Mouse (Mus musculus) layer of hippocampus, adult 9-10 months (tissue): Measurements from ENCODE around the gene Tub.
A peak's percentile ranks its signal among the peaks of the same experiment; 100 is the strongest.

ENCODE experiments used
- DNase-seq: peaks from one replicate; pipeline ENCODE4 v3.0.0; 2022; ENCODE audit warnings: low spot score

The Tub gene

DNA sequence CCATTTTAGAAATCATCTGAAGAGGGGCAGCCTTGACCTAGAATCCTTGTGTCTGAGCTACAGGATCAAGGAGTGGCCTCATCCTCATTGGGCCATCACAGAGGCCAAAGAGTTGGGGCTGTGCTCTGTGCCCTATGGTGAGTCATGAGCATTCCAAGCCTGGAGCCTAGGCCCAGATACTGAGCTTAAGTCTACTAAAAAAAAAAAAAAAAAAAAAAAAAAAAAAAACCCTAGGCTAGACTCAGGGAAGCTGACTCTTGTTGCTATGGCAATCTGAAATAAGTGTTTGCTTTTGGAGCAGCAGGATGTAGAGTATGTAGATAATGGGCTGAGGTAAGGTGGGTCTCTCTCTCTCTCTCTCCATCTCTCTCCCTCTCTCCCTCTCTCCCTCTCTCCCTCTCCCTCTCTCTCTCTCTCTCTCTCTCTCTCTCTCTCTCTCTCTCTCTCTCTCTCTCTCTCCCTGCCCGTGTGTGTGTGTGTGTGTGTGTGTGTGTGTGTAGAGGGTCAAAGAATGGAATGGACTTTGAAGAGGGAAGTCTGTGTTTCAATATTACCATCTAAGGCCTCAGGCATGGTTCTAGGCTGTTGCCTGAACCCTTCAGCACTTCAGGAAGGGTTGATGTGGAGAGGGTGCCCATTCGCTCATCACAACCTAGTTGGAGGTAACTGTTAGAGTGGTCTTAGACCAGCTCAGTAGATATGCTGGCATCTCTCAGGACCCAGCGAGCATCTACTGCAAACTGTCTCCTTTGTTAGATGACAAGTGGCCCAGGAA lies 36.0 kb downstream of the Tub start:
- no peak for DNase-seq

- DNase-seq = no peak
These were observed 41.1 kb downstream of the Tub start for GRCm38 (mm10) chr7:108991207-108991606.

DNA sequence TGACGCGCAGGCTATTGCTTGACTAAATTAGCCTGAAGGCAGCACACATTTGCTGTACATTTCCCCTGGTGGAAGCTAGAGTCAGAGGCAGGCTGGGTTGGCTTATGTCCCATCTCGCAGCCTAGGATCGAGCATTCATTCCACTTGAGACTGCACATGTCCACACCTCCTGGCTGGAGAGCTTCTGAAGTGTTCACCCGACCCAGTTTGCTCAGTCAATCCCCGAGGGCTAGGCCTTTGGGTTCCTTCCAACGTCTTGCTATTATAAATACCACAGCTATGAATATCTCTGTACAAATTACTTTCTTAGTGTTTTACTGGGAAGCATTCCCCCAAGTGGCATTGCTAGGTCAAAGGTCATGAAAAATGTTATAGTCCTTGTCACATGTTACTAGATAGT lies 43.1 kb downstream of the Tub start:
- DNase-seq = no peak

DNA sequence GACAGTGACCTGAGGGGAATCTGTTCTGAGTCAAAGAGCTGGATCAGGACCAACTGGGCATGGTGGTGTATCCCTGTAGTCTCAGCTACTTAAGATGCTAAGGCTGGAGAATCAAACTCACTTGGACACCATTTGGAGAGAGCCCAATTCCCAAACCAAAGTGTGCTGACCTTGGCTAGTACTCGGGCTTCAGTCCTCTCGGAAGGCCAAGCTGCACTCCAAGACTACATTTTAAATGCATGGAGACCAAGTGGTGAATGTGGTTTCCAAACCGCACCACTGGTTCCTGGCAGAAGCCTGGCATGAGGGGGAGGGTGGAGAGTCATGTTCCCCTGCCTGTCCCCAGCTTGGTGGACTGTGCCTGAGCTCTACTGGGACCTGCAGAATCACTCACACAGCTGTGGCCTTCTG lies 43.7 kb downstream of the Tub start:
- DNase-seq = no peak

DNA sequence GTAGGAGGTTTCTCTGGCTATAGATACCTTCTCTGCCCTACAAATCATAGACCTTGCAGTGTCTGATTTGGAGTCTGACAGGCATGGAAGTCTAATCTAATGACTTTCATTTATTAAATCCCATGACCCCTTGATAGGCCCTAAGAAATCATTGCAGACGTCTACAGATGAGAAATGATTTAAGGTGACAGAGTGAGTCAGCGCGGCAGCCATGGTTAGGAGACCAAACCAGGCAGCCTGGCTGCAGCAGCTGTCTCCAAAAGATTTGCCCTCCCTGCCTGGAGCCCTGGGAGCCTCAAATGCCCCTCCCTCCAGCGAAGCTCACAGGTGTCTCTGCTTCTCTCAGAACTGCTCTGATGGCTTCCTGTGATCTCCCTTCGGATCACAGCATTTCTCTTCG lies 46.0 kb downstream of the Tub start:
- no peak for DNase-seq

- DNase-seq = no peak
These were observed 50.3 kb downstream of the Tub start for GRCm38 (mm10) chr7:109000315-109000954.

DNA sequence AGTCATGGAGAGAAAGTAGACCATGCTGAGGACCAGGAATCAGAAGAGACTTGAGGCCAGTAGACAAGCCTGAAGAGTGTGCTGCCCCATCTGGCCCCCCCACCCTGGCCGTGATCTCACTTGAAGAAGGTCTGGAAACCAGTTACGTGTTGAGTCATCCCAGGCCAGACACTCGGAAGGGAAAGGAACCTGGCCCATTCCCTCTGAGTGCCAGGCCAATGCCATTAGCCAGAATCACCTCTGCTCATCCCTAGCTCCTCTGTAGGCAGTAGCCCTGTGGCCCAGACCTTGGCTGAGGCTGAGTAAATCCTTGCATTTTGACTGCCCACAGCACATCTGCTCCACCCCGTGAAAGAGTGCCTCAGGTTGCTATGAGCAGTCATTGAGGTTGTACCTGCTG lies 51.8 kb downstream of the Tub start:
- DNase-seq = no peak

GRCm38 (mm10) chr7:109003653-109004052 lies 53.5 kb downstream of the Tub start:
- DNase-seq = no peak

DNA sequence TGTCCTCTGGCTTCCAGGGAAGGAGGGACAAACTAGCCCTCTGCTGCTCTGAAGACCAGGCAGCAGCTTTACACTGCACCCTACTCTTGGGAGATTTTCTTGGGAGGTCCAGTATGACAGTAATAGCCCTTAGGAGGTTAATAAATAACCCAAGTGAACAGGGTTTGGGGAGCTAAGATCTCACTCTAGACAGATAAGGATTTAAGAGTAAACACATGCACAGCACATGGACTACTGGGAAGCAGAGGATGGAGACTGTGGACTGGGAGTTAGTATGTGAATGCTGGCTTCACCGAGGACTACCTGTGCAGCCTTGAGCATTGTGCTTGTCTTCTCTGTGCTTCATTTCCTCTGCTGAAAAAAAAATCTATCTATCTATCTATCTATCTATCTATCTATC lies 59.1 kb downstream of the Tub start:
- DNase-seq = no peak

GRCm38 (mm10) chr7:109010720-109011595 lies 60.8 kb downstream of the Tub start:
- no peak for DNase-seq

DNA sequence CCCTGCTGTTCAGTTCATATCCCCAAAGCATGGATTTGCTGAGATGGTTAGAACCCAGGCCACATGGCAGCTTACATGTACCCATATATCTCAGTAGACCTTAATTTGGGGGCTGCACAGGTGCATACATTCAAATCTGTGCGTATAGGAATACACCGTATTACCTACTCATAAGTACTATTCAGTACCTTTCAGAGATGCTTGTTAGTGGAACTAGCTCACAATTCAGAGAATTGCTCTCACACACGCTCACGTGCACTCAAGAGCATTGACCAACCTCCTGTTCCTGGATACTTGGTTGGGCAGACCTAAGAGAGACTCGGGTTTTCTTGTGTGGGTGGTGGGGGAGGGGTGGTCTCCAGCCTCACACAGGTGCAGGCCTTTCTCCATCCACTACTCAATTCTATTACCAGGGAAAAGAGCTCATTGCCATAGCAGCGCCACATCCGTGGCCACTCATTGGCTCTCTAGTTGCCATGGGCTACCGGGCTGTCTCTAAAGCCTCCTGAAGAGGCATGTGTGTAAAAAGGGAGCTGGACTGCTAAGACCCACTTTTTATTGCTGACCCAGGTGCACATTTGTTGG lies 61.5 kb downstream of the Tub start:
- no peak for DNase-seq

- DNase-seq = no peak
These were observed 62.4 kb downstream of the Tub start for GRCm38 (mm10) chr7:109012575-109012974.

GRCm38 (mm10) chr7:109012998-109013625 lies 63.0 kb downstream of the Tub start:
- no peak for DNase-seq

- DNase-seq = no peak
These were observed 64.7 kb downstream of the Tub start for GRCm38 (mm10) chr7:109014851-109015250.

GRCm38 (mm10) chr7:109016378-109016923 lies 66.3 kb downstream of the Tub start:
- DNase-seq = no peak

DNA sequence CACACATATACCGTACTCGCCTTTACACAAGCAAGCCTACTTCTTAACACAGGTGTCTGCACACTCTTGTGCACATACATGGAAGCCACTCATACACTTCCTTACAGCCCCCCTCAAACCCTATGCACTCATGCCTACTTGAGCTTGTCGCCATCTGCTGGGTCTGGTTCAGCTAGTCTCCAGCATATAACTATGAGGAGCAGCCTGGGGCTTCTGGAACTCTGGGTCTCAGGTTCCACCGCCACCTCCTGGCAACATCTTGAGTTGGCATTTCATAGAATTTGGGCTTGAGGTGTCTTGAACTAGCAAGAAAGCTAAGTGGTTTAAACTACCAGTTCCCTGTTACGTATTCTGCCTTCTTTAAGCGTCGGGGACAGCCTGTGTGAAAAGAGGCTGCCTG lies 69.1 kb downstream of the Tub start:
- no peak for DNase-seq

DNA sequence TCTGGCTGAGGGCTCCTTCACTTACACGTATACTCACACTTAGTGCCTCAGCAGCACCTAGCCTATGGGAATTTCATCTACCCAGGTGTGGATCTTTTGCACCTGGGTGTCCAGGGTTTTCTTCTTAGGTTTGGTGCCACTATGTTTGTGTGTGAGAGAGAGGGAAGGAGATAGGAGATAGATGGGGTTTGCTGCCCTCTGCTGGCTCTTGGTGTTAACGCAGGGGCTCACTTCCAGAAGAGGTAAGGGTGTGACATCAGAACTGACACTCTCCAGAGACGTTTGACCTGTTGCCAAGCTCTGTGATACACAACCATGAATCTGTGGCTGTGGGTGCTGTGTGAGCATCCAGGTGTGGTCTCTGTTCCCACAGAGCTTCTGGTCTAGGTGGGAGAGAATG lies 71.3 kb downstream of the Tub start:
- DNase-seq = no peak

DNA sequence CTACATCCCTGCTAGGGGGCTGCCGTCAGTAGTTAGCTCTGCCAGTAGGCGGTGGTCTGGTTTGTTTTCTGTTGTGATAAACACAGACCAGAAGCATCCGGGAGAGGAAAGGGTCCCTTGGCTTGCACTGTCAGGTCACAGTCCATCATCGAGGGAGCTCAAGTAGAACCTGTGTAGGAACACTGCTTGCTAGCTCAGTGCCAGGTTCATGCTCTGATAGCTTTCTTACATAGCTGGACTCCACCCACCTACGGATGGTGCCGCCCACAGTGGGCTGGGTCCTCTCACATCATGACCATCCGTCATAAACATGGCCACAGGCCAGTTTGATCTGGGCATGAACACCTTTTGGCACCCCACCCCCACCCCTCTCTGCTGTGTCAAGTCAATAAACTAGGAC lies 75.6 kb downstream of the Tub start:
- DNase-seq = no peak

DNA sequence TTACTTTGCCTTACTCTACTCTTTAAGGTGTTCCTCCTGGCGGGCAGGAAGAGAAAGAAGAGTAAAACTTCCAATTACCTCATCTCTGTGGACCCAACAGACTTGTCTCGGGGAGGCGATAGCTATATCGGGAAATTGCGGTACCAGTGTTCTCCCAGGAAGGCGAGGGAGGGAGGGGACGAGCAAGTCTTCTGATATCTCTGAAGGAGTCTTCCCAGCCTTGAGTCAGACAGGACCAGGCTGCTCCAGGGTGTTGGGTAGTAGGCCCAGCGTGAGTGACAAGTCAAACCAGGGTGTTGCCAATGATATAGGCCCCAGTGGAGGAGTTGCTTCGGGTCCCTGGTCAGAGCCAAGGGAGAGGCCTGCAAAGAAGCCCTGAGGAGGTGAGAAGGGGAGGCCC lies 76.8 kb downstream of the Tub start:
- no peak for DNase-seq

GRCm38 (mm10) chr7:109027721-109028120 lies 77.6 kb downstream of the Tub start:
- DNase-seq = no peak

GRCm38 (mm10) chr7:109028204-109028603 lies 78.1 kb downstream of the Tub start:
- peak; percentile 79 for DNase-seq
